In the genomic region with DNA sequence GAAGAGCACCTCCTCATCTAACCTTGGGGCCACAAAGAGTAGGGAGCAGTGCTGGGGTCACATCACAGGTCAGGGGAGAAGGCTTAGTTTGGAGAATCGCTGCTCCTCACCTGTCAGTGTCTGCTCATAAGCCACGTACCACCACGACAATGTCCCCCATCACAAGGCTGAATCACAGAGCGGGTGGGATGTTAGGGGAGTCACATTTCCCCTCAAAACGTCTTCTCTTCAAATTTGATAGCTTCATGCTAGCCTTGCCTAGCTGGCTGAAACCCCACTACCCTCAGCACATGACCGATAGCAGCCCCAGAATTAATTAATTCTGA, we compare ENCODE assay signal across 22 mouse cellular contexts.
DNase-seq lines count a peak whose midpoint lies in the region; ATAC-seq and TF ChIP-seq lines count a peak whose summit lies in the region.
"Had no signal": no experiment of that assay in that cellular context is flagged by ENCODE, and none has a peak within 500 bp of the region (broad histone marks: within the 10 kb centered on the region; RNA-seq: fewer than 3 reads in every experiment).

No protein-coding gene starts in this region.

- peaks cover 16 to 24% of the 10 kb centered on the region in 2 experiments for H3K4me1 ChIP-seq in heart, embryonic 14.5 days (ENCODE audit: control insufficient read depth in 2 of 2, insufficient read depth in 2 of 2, low read length in 2 of 2)
- no peaks in the 10 kb centered on the region for H3K4me1 ChIP-seq in midbrain, embryonic 11.5 days (ENCODE audit: control insufficient read depth, insufficient read depth, low read length)
- H3K4me1 ChIP-seq in midbrain, postnatal 0 days (ENCODE audit: insufficient read depth, low read length): no peaks in the 10 kb centered on the region
- H3K4me1 ChIP-seq in limb, embryonic 11.5 days (ENCODE audit: control insufficient read depth, insufficient read depth, low read length): no peaks in the 10 kb centered on the region; the same call in 1 of the 2 replicates
- H3K4me1 ChIP-seq: forebrain, embryonic 13.5 days had no signal

- no peak overlapping the region for H3K4me3 ChIP-seq in heart, embryonic 14.5 days (ENCODE audit: control insufficient read depth in 1 of 2, insufficient read depth in 1 of 2, low read depth in 1 of 2, low read length in 2 of 2)
- H3K4me3 ChIP-seq in midbrain, embryonic 11.5 days (ENCODE audit: low read depth, low read length): no peak overlapping the region
- no peak overlapping the region for H3K4me3 ChIP-seq in midbrain, postnatal 0 days (ENCODE audit: low read depth, low read length)
- no peak overlapping the region for H3K4me3 ChIP-seq in limb, embryonic 11.5 days (ENCODE audit: low read depth, low read length)
- H3K4me3 ChIP-seq: embryonic facial prominence, embryonic 12.5 days; forebrain, embryonic 13.5 days; gastrocnemius, adult 2 months; hindbrain, embryonic 12.5 days had no signal

- ATAC-seq in heart, embryonic 14.5 days (ENCODE audit: insufficient number of reproducible peaks, insufficient read depth, low FRiP score, low read depth): no peak
- ATAC-seq in midbrain, embryonic 11.5 days (ENCODE audit: low FRiP score): no peak
- no peak for ATAC-seq in midbrain, postnatal 0 days (ENCODE audit: low FRiP score)
- 0 out of 2 replicates have a peak, but pooled peaks have one; percentile 13 for ATAC-seq in limb, embryonic 11.5 days (ENCODE audit: insufficient number of reproducible peaks, low FRiP score, low TSS enrichment, low read depth)
- ATAC-seq: CD4-positive, CD25-positive, alpha-beta regulatory T cell, adult 4 months; forebrain, embryonic 13.5 days; hindbrain, embryonic 16.5 days; inflammation-experienced regulatory T-cells, adult 6 months; intestine, postnatal 0 days had no signal

- no peaks in the 10 kb centered on the region for H3K27me3 ChIP-seq in heart, embryonic 14.5 days (ENCODE audit: control insufficient read depth, insufficient read depth, low read length)
- H3K27me3 ChIP-seq in midbrain, embryonic 11.5 days (ENCODE audit: control insufficient read depth, insufficient read depth, low read length): no peaks in the 10 kb centered on the region
- H3K27me3 ChIP-seq in midbrain, postnatal 0 days (ENCODE audit: insufficient read depth, low read length): no peaks in the 10 kb centered on the region
- no peaks in the 10 kb centered on the region for H3K27me3 ChIP-seq in limb, embryonic 11.5 days (ENCODE audit: control insufficient read depth, insufficient read depth, low read length)
- H3K27me3 ChIP-seq: embryonic facial prominence, embryonic 12.5 days; forebrain, embryonic 13.5 days; hindbrain, embryonic 12.5 days had no signal

- TF ChIP-seq CTCF in midbrain, postnatal 0 days (IDR thresholded peaks at IDR 0.05): no peak

- H3K27ac ChIP-seq in heart, embryonic 14.5 days (replicated peaks in 1 of 2; ENCODE audit: control insufficient read depth in 1 of 2, insufficient read depth in 1 of 2, low read depth in 2 of 2, low read length in 2 of 2): 0 out of 4 replicates have a peak overlapping the region, but pooled peaks of 1 of the 2 experiments have one; percentile 19
- H3K27ac ChIP-seq in midbrain, embryonic 11.5 days (ENCODE audit: low read depth, low read length): no peak overlapping the region
- H3K27ac ChIP-seq in midbrain, postnatal 0 days (ENCODE audit: low read depth, low read length): no peak overlapping the region
- H3K27ac ChIP-seq in limb, embryonic 11.5 days (replicated peaks; ENCODE audit: low read depth, low read length): no peak overlapping the region
- H3K27ac ChIP-seq: embryonic facial prominence, embryonic 12.5 days; forebrain, embryonic 13.5 days; gastrocnemius, adult 2 months; hindbrain, embryonic 12.5 days had no signal

- peaks cover 9% of the 10 kb centered on the region; the same call in 1 of the 2 replicates for H3K36me3 ChIP-seq in heart, embryonic 14.5 days (ENCODE audit: control insufficient read depth, insufficient read depth, low read length)
- H3K36me3 ChIP-seq in midbrain, embryonic 11.5 days (ENCODE audit: control insufficient read depth, insufficient read depth, low read length): no peaks in the 10 kb centered on the region
- H3K36me3 ChIP-seq in midbrain, postnatal 0 days (ENCODE audit: insufficient read depth, low read length): no peaks in the 10 kb centered on the region; the same call in 1 of the 2 replicates
- no peaks in the 10 kb centered on the region for H3K36me3 ChIP-seq in limb, embryonic 11.5 days (ENCODE audit: control insufficient read depth, insufficient read depth, low read length)
- H3K36me3 ChIP-seq: embryonic facial prominence, embryonic 12.5 days; G1E; hindbrain, embryonic 12.5 days had no signal

- intact Hi-C loops in heart, postnatal 25 days (cut with DNase I): no loop called here

- peak overlapping the region; percentile 2; the same call in 1 of the 2 replicates for H3K9ac ChIP-seq in heart, embryonic 14.5 days (ENCODE audit: low read length)
- no peak overlapping the region for H3K9ac ChIP-seq in midbrain, embryonic 11.5 days (ENCODE audit: low read length)
- no peak overlapping the region for H3K9ac ChIP-seq in midbrain, postnatal 0 days (replicated peaks; ENCODE audit: low read length, poor library complexity, severe bottlenecking)
- H3K9ac ChIP-seq in limb, embryonic 11.5 days (ENCODE audit: low read length): no peak overlapping the region
- H3K9ac ChIP-seq: embryonic facial prominence, embryonic 12.5 days; forebrain, embryonic 13.5 days; hindbrain, embryonic 12.5 days had no signal

- H3K4me2 ChIP-seq in heart, embryonic 14.5 days (ENCODE audit: low read length): no peak overlapping the region
- no peak overlapping the region for H3K4me2 ChIP-seq in midbrain, embryonic 11.5 days
- no peak overlapping the region for H3K4me2 ChIP-seq in midbrain, postnatal 0 days (ENCODE audit: low read depth, low read length, poor library complexity, severe bottlenecking)
- H3K4me2 ChIP-seq in limb, embryonic 11.5 days (ENCODE audit: low read depth, severe bottlenecking): no peak overlapping the region
- H3K4me2 ChIP-seq: embryonic facial prominence, embryonic 12.5 days; forebrain, embryonic 13.5 days; hindbrain, embryonic 12.5 days had no signal

- no peaks in the 10 kb centered on the region for H3K9me3 ChIP-seq in heart, embryonic 14.5 days (ENCODE audit: control insufficient read depth, low read length)
- H3K9me3 ChIP-seq in midbrain, embryonic 11.5 days (ENCODE audit: control insufficient read depth, low read length): no peaks in the 10 kb centered on the region
- H3K9me3 ChIP-seq in midbrain, postnatal 0 days (ENCODE audit: low read length): no peaks in the 10 kb centered on the region
- no peaks in the 10 kb centered on the region for H3K9me3 ChIP-seq in limb, embryonic 11.5 days (ENCODE audit: control insufficient read depth, low read length)
- H3K9me3 ChIP-seq: embryonic facial prominence, embryonic 12.5 days; forebrain, embryonic 13.5 days; G1E; hindbrain, embryonic 12.5 days had no signal

- WGBS in heart, embryonic 14.5 days: 81% methylated on average over 6 of the region's 6 CpGs
- 88% methylated on average over 6 of the region's 6 CpGs for WGBS in midbrain, embryonic 11.5 days
- 85% methylated on average over 6 of the region's 6 CpGs for WGBS in midbrain, postnatal 0 days
- 84% methylated on average over 6 of the region's 6 CpGs for whole genome bisulfite sequencing in limb, embryonic 11.5 days

- DNase-seq in heart, postnatal 25 days (ENCODE audit: low spot score): no peak
- DNase-seq in midbrain, embryonic 11.5 days (ENCODE audit: low spot score, missing footprints): peak; percentile 14
- no peak for DNase-seq in midbrain, postnatal 0 days (ENCODE audit: low spot score)
- no peak for DNase-seq in limb, embryonic 11.5 days (ENCODE audit: low spot score)
- DNase-seq in cerebellum, postnatal 10 days: no peak
- no peak for DNase-seq in testis, postnatal 10 days (ENCODE audit: low spot score)
- DNase-seq: adrenal gland, postnatal 14 days; cerebellum, adult 11-12 months; cerebellum, adult 9-10 months; embryo, embryonic 11 days; gastrocnemius, postnatal 25 days; heart, postnatal 36 days had no signal
